Mouse (Mus musculus) olfactory bulb, adult 2 months (tissue): ENCODE measurements around the gene Tgfb2. TPM values are rescaled to one million over a fixed set of nuclear protein-coding genes. Genes with fewer than 3 reads are reported as not detected.

Source experiments
- H3K27ac ChIP-seq: fragments of 200-500 bp; 2 replicates; pipeline ENCODE4 v1.5.1; 2012; ENCODE audit warnings: low read depth, low read length; ENCODE audit not compliant: insufficient read depth
- H3K4me1 ChIP-seq: fragments of 200-500 bp; 2 replicates; pipeline ENCODE4 v1.6.1; 2012; ENCODE audit warnings: low read length; ENCODE audit not compliant: control insufficient read depth, insufficient read depth
- H3K4me3 ChIP-seq: fragments of 200-500 bp; 2 replicates; pipeline ENCODE4 v1.5.1; 2012; ENCODE audit warnings: mild to moderate bottlenecking, low read depth, low read length, moderate library complexity; ENCODE audit not compliant: insufficient read depth
- CTCF ChIP-seq: fragments of 200-500 bp; IDR thresholded peaks from 2 replicates; pipeline ENCODE4 v1.5.1; 2012; ENCODE audit warnings: low read depth, mild to moderate bottlenecking, low read length, moderate library complexity; ENCODE audit not compliant: insufficient read depth
- POLR2A ChIP-seq: fragments of 200-500 bp; IDR thresholded peaks from 2 replicates; pipeline ENCODE4 v1.6.1; 2012; ENCODE audit warnings: mild to moderate bottlenecking, low read depth, low read length, moderate library complexity; ENCODE audit not compliant: insufficient read depth
- WGBS: fragments of 180-500 bp; shearing (Covaris S2); methylation state at CpG from one replicate; pipeline ENCODE4 v1.1.7; 2018; 5-methylcytosine and 5-hydroxymethylcytosine counted together
- polyA plus RNA-seq: library from polyadenylated mRNA; stranded (reverse); fragments of >200 nt; gene quantifications from 2 replicates; pipeline ENCODE4 v1.2.4, GENCODE M21; 2012; ENCODE audit warnings: low replicate concordance; ENCODE audit not compliant: missing spikeins, insufficient read depth, insufficient read length

The Tgfb2 gene
- polyA plus RNA-seq, 1 experiment: not detected

- TF ChIP-seq CTCF: peak; percentile 80
- TF ChIP-seq POLR2A: no peak
- no peak overlapping the region for H3K4me3 ChIP-seq
- no peak overlapping the region for H3K27ac ChIP-seq
- WGBS: 31% methylated on average over 12 of the region's 12 CpGs
- H3K4me1 ChIP-seq: no peaks in the 10 kb centered on the region
These were observed 16.1 kb upstream of the Tgfb2 start for GRCm38 (mm10) chr1:186721846-186722245.

- H3K4me3 ChIP-seq: no peak overlapping the region
- WGBS: 96% methylated on average over 11 of the region's 11 CpGs
- no peak overlapping the region for H3K27ac ChIP-seq
- H3K4me1 ChIP-seq: no peaks in the 10 kb centered on the region
- TF ChIP-seq POLR2A (no peak), CTCF (no peak)
These were observed 15.4 kb upstream of the Tgfb2 start for GRCm38 (mm10) chr1:186721166-186721565.

- Histone ChIP-seq H3K4me3 (no peak overlapping the region), H3K27ac (no peak overlapping the region), H3K4me1 (no peaks in the 10 kb centered on the region)
- TF ChIP-seq CTCF (no peak), POLR2A (no peak)
- WGBS: 94% methylated on average over 9 of the region's 9 CpGs
These were observed 13.9 kb upstream of the Tgfb2 start for GRCm38 (mm10) chr1:186719708-186720107.

- 73% methylated on average over 5 of the region's 5 CpGs for WGBS
- Histone ChIP-seq H3K27ac (no peak overlapping the region), H3K4me1 (no peaks in the 10 kb centered on the region), H3K4me3 (no peak overlapping the region)
- TF ChIP-seq POLR2A (no peak), CTCF (no peak)
These were observed 13.1 kb upstream of the Tgfb2 start for GRCm38 (mm10) chr1:186718881-186719280.

GRCm38 (mm10) chr1:186714980-186715896 lies 9.4 kb upstream of the Tgfb2 start:
- 83% methylated on average over 17 of the region's 17 CpGs for WGBS
- TF ChIP-seq POLR2A: no peak
- TF ChIP-seq CTCF: no peak
- no peak overlapping the region for H3K4me3 ChIP-seq

GRCm38 (mm10) chr1:186714215-186714614 lies 8.4 kb upstream of the Tgfb2 start:
- TF ChIP-seq POLR2A (no peak), CTCF (no peak)
- WGBS: 85% methylated on average over 4 of the region's 4 CpGs

More at GRCm38 (mm10) chr1:186714980-186715896, 9.4 kb upstream of the Tgfb2 start:
- Histone ChIP-seq H3K4me1 (no peaks in the 10 kb centered on the region), H3K27ac (no peak overlapping the region)

GRCm38 (mm10) chr1:186712802-186713471 lies 7.1 kb upstream of the Tgfb2 start:
- Histone ChIP-seq H3K27ac (no peak overlapping the region), H3K4me1 (no peaks in the 10 kb centered on the region), H3K4me3 (no peak overlapping the region)
- WGBS: 0% methylated on average over 3 of the region's 3 CpGs
- TF ChIP-seq POLR2A: no peak
- no peak for TF ChIP-seq CTCF

More at GRCm38 (mm10) chr1:186714215-186714614, 8.4 kb upstream of the Tgfb2 start:
- Histone ChIP-seq H3K4me3 (no peak overlapping the region), H3K4me1 (no peaks in the 10 kb centered on the region), H3K27ac (no peak overlapping the region)

GRCm38 (mm10) chr1:186705203-186705914 lies 430 bp downstream of the Tgfb2 start:
- under 1% methylated on average over 65 of the region's 65 CpGs for WGBS
- peaks cover 19% of the 10 kb centered on the region for H3K4me1 ChIP-seq
- no peak for TF ChIP-seq POLR2A
- TF ChIP-seq CTCF: no peak
- peak overlapping the region; percentile 46 for H3K4me3 ChIP-seq
- H3K27ac ChIP-seq: no peak overlapping the region; the same call in 1 of the 2 replicates
